Mouse (Mus musculus) forebrain, embryonic 10.5 days (tissue): ENCODE results near the gene Tie1. TPM values are rescaled to one million over a fixed set of nuclear protein-coding genes. Genes with fewer than 3 reads are reported as not detected.

ENCODE experiments used
- DNase-seq: peaks from one replicate; pipeline ENCODE4 v3.0.0-alpha.2; 2017; ENCODE audit warnings: low spot score; ENCODE audit errors: extremely low spot score
- H3K27ac ChIP-seq: fragments of 300-500 bp; sonication (generic); 2 replicates; pipeline ENCODE4 v1.5.1; 2016; ENCODE audit warnings: mild to moderate bottlenecking
- H3K27me3 ChIP-seq: fragments of 300-500 bp; sonication (generic); 2 replicates; pipeline ENCODE4 v1.6.1; 2016; ENCODE audit warnings: mild to moderate bottlenecking; ENCODE audit not compliant: poor library complexity, severe bottlenecking
- H3K36me3 ChIP-seq: fragments of 300-500 bp; sonication (generic); replicated peaks from 2 replicates; pipeline ENCODE4 v1.6.1; 2016; ENCODE audit warnings: mild to moderate bottlenecking, moderate library complexity
- H3K4me1 ChIP-seq: fragments of 300-500 bp; sonication (generic); 2 replicates; pipeline ENCODE4 v1.6.1; 2016
- H3K4me3 ChIP-seq: fragments of 300-500 bp; sonication (generic); 2 replicates; pipeline ENCODE4 v1.5.1; 2016; ENCODE audit warnings: mild to moderate bottlenecking, moderate library complexity
- H3K9me3 ChIP-seq: fragments of 300-500 bp; sonication (generic); 2 replicates; pipeline ENCODE4 v1.6.1; 2016; ENCODE audit warnings: mild to moderate bottlenecking, moderate library complexity
- WGBS: fragments of 180-500 bp; shearing (Covaris S2); methylation state at CpG from one replicate; pipeline ENCODE4 v1.1.7; 2016; 5-methylcytosine and 5-hydroxymethylcytosine counted together
- polyA plus RNA-seq: library from polyadenylated mRNA; unstranded; fragments of >200 nt; fragmentation: Nextera tagmentation; extraction: Ambion mirVana; gene quantifications from 2 replicates; pipeline ENCODE4 v1.2.1, GENCODE M21; 2016

The Tie1 gene
- polyA plus RNA-seq, 1 experiment from 2014 or later = 13.6 TPM

DNA sequence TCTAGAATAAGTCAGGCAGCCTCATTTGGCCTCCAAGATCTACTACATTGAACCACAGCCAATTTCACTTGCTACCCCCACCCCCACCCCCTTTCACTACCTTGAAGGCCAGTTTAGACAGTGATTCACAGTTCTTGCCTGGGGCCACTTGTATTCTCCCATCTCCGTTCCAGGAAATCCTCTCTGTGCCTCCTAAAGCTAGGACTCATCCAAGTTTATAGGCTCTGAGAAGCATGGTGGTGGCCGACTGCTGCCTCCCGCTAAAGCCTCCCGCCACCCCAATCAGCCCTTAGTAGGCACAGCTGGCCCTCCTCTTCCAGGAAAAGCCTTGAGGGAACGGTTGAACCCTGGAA lies 62.5 kb downstream of the Tie1 start:
- Histone ChIP-seq H3K4me3 (peak overlapping the region; percentile 79), H3K9me3 (no peaks in the 10 kb centered on the region), H3K27me3 (no peaks in the 10 kb centered on the region), H3K36me3 (peaks cover 41% of the 10 kb centered on the region), H3K4me1 (peaks cover 33% of the 10 kb centered on the region), H3K27ac (peak overlapping the region; percentile 92)
- DNase-seq = no peak
- WGBS = 4% methylated on average over 5 of the region's 5 CpGs

DNA sequence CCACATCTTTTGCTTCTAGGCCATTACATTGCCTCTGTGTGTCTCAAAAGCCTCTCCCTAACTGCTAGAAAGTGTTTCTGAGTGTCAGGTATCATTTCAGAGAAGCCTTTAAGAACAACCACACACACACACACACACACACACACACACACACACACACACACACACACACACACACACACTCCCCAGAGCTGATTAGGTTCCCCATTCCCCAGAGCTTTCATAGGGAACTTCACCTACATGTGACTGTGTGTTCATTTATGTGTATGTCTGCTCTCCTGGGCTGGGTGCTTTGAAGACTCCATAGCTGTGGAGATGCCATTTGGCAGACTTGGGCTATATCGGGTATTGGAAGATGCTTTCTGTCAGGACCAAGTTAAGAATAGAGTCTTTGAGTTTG lies 64.5 kb downstream of the Tie1 start:
- DNase-seq = no peak
- H3K4me3 ChIP-seq = no peak overlapping the region
- no peak overlapping the region for H3K27ac ChIP-seq
- no peaks in the 10 kb centered on the region for H3K27me3 ChIP-seq
- H3K4me1 ChIP-seq = peaks cover 31% of the 10 kb centered on the region
- WGBS = 89% methylated on average over 1 of the region's 1 CpGs
- H3K36me3 ChIP-seq = peaks cover 38% of the 10 kb centered on the region
- H3K9me3 ChIP-seq = no peaks in the 10 kb centered on the region

DNA sequence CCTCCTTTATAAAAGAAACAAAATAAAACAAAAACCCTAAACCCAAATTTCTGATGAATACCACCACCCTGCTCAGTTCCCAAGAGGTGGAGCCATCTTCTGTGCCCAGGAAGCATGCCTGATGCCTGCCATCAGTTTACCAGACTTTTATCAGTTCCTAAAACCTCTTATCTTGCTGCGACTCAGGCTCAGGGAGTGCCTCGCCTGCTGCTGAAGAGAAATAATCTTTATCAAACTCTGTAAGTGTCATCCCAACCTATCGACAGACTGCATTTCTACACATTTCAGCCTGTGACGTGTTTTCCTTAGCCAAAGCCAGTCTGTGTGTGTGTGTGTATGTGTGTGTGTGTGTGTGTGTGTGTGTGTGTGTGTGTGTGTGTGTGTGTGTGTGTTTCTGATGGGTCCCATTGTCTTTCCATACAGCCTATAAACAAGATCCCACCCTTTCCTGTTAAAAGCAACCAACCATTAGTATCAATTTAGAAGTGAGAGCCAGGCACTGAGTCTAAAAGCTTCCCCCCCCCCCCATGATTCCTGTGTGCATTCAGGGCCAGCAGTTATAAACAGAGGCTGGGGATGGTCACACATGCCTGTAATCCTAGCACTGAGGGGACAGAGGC lies 65.2 kb downstream of the Tie1 start:
- peaks cover 38% of the 10 kb centered on the region for H3K36me3 ChIP-seq
- H3K27me3 ChIP-seq = no peaks in the 10 kb centered on the region
- H3K4me1 ChIP-seq = peaks cover 27% of the 10 kb centered on the region
- WGBS = 93% methylated on average over 4 of the region's 4 CpGs
- H3K9me3 ChIP-seq = no peaks in the 10 kb centered on the region
- no peak overlapping the region for H3K27ac ChIP-seq
- no peak for DNase-seq
- no peak overlapping the region for H3K4me3 ChIP-seq

DNA sequence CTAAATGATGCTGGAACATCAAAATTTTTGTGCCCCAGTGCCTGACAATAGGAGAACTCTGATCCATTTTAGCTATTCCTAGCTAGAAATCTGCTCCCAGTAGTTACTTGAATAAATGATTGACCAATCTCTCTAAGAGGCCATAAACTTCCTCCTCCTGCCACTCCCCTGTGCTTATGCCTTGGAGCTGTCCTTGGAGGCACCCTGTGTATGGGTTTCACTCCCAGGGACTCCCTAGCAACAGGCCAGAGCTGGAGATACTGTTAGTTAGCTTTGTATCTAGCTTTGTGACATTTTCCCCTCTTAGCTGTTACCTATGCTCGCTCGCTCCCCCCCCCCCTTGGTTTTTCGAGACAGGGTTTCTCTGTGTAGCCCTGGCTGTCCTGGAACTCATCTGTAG lies 68.5 kb downstream of the Tie1 start:
- Histone ChIP-seq H3K4me1 (no peaks in the 10 kb centered on the region; the same call in 1 of the 2 replicates), H3K9me3 (no peaks in the 10 kb centered on the region), H3K27ac (no peak overlapping the region), H3K27me3 (no peaks in the 10 kb centered on the region), H3K36me3 (peaks cover 69% of the 10 kb centered on the region), H3K4me3 (no peak overlapping the region)
- no peak for DNase-seq
- WGBS = 96% methylated on average over 3 of the region's 3 CpGs

Other genes starting within 250 kb of the Tie1 start
- gene Ptprf, start 198.7 kb downstream of the Tie1 start, polyA plus RNA-seq = 99.7 and 102 TPM in 2 replicates
- gene Szt2, start 80.8 kb downstream of the Tie1 start, polyA plus RNA-seq = 8.7 and 9.7 TPM in 2 replicates
- gene Med8, start 80.7 kb downstream of the Tie1 start, polyA plus RNA-seq = 171 and 178 TPM in 2 replicates
- gene Elovl1, start 62.0 kb downstream of the Tie1 start, polyA plus RNA-seq = 42.8 and 45.5 TPM in 2 replicates
- gene Cdc20, start 52.7 kb downstream of the Tie1 start, polyA plus RNA-seq = 446 and 451 TPM in 2 replicates
- 0.79 and 2.0 TPM in 2 replicates for gene Mpl, start 32.5 kb downstream of the Tie1 start, polyA plus RNA-seq
- gene 2610528J11Rik, start 36.9 kb upstream of the Tie1 start, polyA plus RNA-seq = 1.1 and 2.1 TPM in 2 replicates
- 0.68 and 0.76 TPM in 2 replicates for gene Tmem125, start 54.0 kb upstream of the Tie1 start, polyA plus RNA-seq
- 0.73 and 0.94 TPM in 2 replicates for gene Cfap57, start 130.7 kb upstream of the Tie1 start, polyA plus RNA-seq
- gene Ebna1bp2, start 130.7 kb upstream of the Tie1 start, polyA plus RNA-seq = 210 and 221 TPM in 2 replicates
- not detected in 2 replicates for gene Olfr62, start 168.9 kb upstream of the Tie1 start, polyA plus RNA-seq
- gene Olfr1342, start 202.7 kb upstream of the Tie1 start, polyA plus RNA-seq = not detected in 2 replicates
- gene Olfr1341, start 213.5 kb upstream of the Tie1 start, polyA plus RNA-seq = not detected in 2 replicates
- gene Olfr1340, start 230.1 kb upstream of the Tie1 start, polyA plus RNA-seq = not detected in 2 replicates
- gene Olfr1339, start 242.1 kb upstream of the Tie1 start, polyA plus RNA-seq = not detected in 2 replicates